Mouse (Mus musculus): Measurements from ENCODE around the gene Dpysl5. TPM values are rescaled to one million over a fixed set of nuclear protein-coding genes. Genes with fewer than 3 reads are reported as not detected.

The Dpysl5 gene
- polyA plus RNA-seq (2014; fragmentation: Nextera tagmentation; extraction: Ambion mirVana) = 3.9 and 5.4 TPM in 2 replicates

DNA sequence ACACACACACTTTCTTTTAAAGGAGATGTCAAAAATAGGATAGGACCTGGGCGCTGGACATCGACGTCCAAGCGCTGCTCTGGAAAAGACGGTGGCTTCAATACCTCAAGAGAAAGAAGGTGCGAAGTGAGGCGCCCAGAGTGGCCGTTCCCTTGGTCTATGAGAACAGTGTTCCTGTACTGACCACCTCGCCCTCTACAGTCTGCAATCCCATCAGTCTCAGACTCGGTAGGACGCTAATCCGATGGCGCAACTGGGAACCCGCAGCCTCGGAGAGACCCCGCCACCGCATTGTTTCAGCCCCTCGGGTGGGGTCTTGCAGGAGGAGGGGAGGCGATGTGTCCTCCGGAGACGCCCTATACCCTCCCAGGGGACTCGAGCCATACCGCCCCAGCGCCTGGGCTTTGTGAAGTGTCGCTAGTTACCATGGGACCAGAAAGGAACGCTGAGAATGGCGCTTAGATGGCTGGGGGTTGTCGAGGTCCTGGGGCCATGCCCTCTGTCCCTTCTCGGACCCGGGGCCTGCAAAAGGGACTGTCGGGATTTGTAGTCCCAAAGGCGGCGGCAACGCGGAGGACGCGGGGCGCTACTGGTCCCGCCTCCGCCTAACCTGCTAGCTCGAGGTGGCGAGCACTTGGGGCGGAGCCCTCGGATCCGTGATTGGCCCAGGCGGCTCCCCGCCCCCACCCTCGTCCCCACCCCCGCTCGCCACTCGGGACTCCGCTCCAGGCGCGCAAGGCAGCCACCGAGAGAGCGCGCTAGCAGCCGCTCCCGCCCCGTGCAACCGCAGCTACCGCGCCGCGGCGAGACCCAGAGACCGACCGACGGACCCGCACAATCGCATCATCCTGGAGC lies at the start of gene Dpysl5:
Gene Dpysl5 (plus strand): TSS at position 418 of the 855 bp plus-strand sequence.
- Histone ChIP-seq H3K36me3 (ENCODE audit: control insufficient read depth, insufficient read depth, low read length) (no peaks in the 10 kb centered on the region), H3K27ac (replicated peaks; ENCODE audit: low read depth, low read length) (no peak within 1 kb of the TSS), H3K9ac (ENCODE audit: low read length) (peak within 1 kb of the TSS; percentile 31), H3K4me1 (ENCODE audit: control insufficient read depth, insufficient read depth, low read length) (peaks cover 12% of the 10 kb centered on the region), H3K27me3 (ENCODE audit: control insufficient read depth, insufficient read depth, low read length) (peaks cover 25% of the 10 kb centered on the region), H3K4me3 (ENCODE audit: low read depth, low read length) (peak within 1 kb of the TSS; percentile 39), H3K9me3 (ENCODE audit: control insufficient read depth, low read length) (no peaks in the 10 kb centered on the region), H3K4me2 (ENCODE audit: low read depth, severe bottlenecking) (peak within 1 kb of the TSS; percentile 70)
- peak; percentile 86 for ATAC-seq (ENCODE audit: insufficient number of reproducible peaks, low FRiP score, low TSS enrichment, low read depth)
- under 1% methylated on average over 70 of the region's 71 CpGs for WGBS
- peak; percentile 85 for DNase-seq (ENCODE audit: low spot score)

DNA sequence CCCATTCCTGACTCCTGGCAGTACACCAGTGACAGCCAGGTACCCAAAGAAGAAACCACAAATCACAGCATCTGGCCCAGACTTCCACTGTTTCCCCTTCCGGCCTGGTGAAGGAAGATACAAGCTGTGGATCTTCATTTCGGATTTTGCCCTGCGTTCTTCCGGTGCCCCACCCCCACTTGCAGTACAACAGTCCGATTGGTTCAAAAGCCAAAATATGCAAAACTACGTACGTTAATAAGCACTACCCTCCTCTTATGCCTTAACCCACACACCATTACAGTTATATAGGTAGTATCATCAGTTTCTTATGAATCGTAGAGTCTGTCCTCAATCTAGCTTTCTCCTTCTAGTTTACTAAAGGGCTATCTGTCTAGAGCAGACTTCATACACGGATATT lies 46.0 kb upstream of the Dpysl5 start:
- Histone ChIP-seq H3K4me1 (ENCODE audit: control insufficient read depth, insufficient read depth, low read length) (0 out of 2 replicates have a peak, but pooled peaks cover 2% of the 10 kb centered on the region), H3K4me2 (ENCODE audit: low read depth, severe bottlenecking) (no peak overlapping the region), H3K4me3 (ENCODE audit: low read depth, low read length) (no peak overlapping the region), H3K27ac (replicated peaks; ENCODE audit: low read depth, low read length) (no peak overlapping the region), H3K9ac (ENCODE audit: low read length) (no peak overlapping the region), H3K9me3 (ENCODE audit: control insufficient read depth, low read length) (no peaks in the 10 kb centered on the region), H3K36me3 (ENCODE audit: control insufficient read depth, insufficient read depth, low read length) (peaks cover 10% of the 10 kb centered on the region; the same call in 1 of the 2 replicates), H3K27me3 (ENCODE audit: control insufficient read depth, insufficient read depth, low read length) (no peaks in the 10 kb centered on the region)
- DNase-seq (ENCODE audit: low spot score) (no peak), ATAC-seq (ENCODE audit: insufficient number of reproducible peaks, low FRiP score, low TSS enrichment, low read depth) (no peak)
- 92% methylated on average over 9 of the region's 9 CpGs for WGBS

DNA sequence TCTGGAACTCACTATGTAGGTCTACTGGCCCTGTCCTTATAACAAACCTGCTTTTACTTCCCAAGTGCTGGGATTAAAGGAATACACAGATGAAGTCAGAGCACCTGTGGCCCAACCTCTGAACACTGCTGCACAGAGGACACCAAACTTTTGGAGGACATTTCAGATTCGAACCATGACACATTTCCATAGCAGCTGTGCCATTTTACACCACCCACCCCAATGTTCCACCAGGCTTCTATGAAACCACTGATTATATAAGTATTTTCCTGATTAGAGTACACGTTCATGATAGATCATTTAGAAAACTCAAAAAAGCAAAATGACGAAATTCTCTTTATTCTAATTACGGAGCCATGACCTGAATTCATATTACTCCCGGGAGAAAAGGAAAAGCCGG lies 45.4 kb upstream of the Dpysl5 start:
- DNase-seq (ENCODE audit: low spot score) (no peak), ATAC-seq (ENCODE audit: insufficient number of reproducible peaks, low FRiP score, low TSS enrichment, low read depth) (no peak)
- Histone ChIP-seq H3K4me3 (ENCODE audit: low read depth, low read length) (peak overlapping the region; percentile 87), H3K4me2 (ENCODE audit: low read depth, severe bottlenecking) (peak overlapping the region; percentile 63), H3K27me3 (ENCODE audit: control insufficient read depth, insufficient read depth, low read length) (no peaks in the 10 kb centered on the region), H3K27ac (replicated peaks; ENCODE audit: low read depth, low read length) (peak overlapping the region; percentile 76; the same call in 1 of the 2 replicates), H3K4me1 (ENCODE audit: control insufficient read depth, insufficient read depth, low read length) (0 out of 2 replicates have a peak, but pooled peaks cover 2% of the 10 kb centered on the region), H3K9ac (ENCODE audit: low read length) (peak overlapping the region; percentile 66; the same call in 1 of the 2 replicates), H3K9me3 (ENCODE audit: control insufficient read depth, low read length) (no peaks in the 10 kb centered on the region), H3K36me3 (ENCODE audit: control insufficient read depth, insufficient read depth, low read length) (peaks cover 10% of the 10 kb centered on the region; the same call in 1 of the 2 replicates)
- 77% methylated on average over 6 of the region's 6 CpGs for WGBS

DNA sequence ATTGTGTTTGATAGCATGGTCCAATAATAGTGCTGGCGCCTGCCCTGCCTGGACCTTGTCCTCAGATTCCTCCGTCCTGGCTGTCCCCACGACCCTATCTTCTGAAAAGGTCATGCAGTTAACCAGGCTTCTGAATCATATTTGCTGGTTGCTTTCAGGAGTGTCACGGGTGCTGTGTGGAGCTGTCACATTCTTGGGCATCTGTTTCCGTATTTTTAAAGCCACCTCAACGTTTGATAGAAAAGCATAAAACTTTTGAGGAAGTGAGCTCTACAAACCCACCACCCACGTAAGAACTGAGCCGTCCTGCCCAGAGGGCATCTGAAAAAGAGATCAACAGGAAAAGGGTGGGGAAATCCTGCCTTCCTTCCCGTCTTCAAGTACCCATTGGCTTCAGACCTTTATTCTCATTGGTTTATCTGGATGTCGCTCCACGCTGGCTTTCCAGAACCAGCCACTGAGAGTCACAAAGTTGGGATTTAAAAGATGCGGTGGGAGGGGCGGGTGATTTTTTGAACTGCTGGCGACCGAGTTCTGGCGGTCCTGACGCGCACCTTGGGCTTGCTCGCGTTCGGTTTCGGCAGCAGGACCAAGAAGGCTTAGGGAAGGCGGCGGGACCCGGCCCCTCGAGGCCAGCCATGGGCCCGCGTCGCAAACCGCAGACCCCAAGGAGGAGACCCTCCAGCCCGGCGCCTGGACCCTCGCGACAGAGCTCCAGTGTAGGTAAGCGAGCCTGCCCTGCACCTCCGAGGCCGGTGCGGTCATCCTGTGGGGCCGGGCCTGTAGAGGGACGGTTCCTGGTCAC lies 44.8 kb upstream of the Dpysl5 start, which contains the start of gene Cenpa:
Gene Cenpa (plus strand): TSS at position 387 of the 805 bp plus-strand sequence.
- peak within 1 kb of the TSS; percentile 84 for H3K27ac ChIP-seq (replicated peaks; ENCODE audit: low read depth, low read length)
- peak; percentile 94 for ATAC-seq (ENCODE audit: insufficient number of reproducible peaks, low FRiP score, low TSS enrichment, low read depth)
- H3K4me1 ChIP-seq (ENCODE audit: control insufficient read depth, insufficient read depth, low read length) = 0 out of 2 replicates have a peak, but pooled peaks cover 2% of the 10 kb centered on the region
- peak within 1 kb of the TSS; percentile 87 for H3K4me3 ChIP-seq (ENCODE audit: low read depth, low read length)
- peak within 1 kb of the TSS; percentile 63 for H3K4me2 ChIP-seq (ENCODE audit: low read depth, severe bottlenecking)
- no peaks in the 10 kb centered on the region for H3K9me3 ChIP-seq (ENCODE audit: control insufficient read depth, low read length)
- under 1% methylated on average over 40 of the region's 40 CpGs for WGBS
- H3K9ac ChIP-seq (ENCODE audit: low read length) = peak within 1 kb of the TSS; percentile 92
- peak; percentile 89 for DNase-seq (ENCODE audit: low spot score)
- H3K36me3 ChIP-seq (ENCODE audit: control insufficient read depth, insufficient read depth, low read length) = peaks cover 10% of the 10 kb centered on the region; the same call in 1 of the 2 replicates
- no peaks in the 10 kb centered on the region for H3K27me3 ChIP-seq (ENCODE audit: control insufficient read depth, insufficient read depth, low read length)

DNA sequence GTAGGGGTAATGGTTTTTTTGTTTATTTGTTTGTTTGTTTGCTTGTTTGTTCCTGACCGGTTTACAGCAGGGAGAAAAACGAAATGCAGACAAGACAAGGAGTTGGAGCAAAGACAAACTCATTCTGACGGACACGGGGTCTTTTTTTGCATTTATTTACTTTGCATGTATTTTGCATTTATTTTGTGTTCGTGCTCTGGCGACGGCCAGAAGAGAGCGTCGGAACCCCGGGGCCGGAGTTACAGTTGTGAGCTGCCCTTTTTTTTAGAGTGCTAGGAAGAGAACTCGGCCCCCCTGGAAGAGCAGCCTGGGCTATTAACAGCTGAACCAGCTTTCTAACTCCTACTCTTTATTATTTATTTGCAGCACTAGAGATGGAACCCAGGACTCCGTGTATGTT lies 44.1 kb upstream of the Dpysl5 start:
- DNase-seq (ENCODE audit: low spot score) (no peak), ATAC-seq (ENCODE audit: insufficient number of reproducible peaks, low FRiP score, low TSS enrichment, low read depth) (no peak)
- WGBS = under 1% methylated on average over 13 of the region's 13 CpGs
- Histone ChIP-seq H3K27me3 (ENCODE audit: control insufficient read depth, insufficient read depth, low read length) (no peaks in the 10 kb centered on the region), H3K36me3 (ENCODE audit: control insufficient read depth, insufficient read depth, low read length) (peaks cover 12% of the 10 kb centered on the region; the same call in 1 of the 2 replicates), H3K9ac (ENCODE audit: low read length) (peak overlapping the region; percentile 92), H3K4me2 (ENCODE audit: low read depth, severe bottlenecking) (peak overlapping the region; percentile 63), H3K4me3 (ENCODE audit: low read depth, low read length) (peak overlapping the region; percentile 87), H3K9me3 (ENCODE audit: control insufficient read depth, low read length) (no peaks in the 10 kb centered on the region), H3K27ac (replicated peaks; ENCODE audit: low read depth, low read length) (peak overlapping the region; percentile 84), H3K4me1 (ENCODE audit: control insufficient read depth, insufficient read depth, low read length) (0 out of 2 replicates have a peak, but pooled peaks cover 2% of the 10 kb centered on the region)

DNA sequence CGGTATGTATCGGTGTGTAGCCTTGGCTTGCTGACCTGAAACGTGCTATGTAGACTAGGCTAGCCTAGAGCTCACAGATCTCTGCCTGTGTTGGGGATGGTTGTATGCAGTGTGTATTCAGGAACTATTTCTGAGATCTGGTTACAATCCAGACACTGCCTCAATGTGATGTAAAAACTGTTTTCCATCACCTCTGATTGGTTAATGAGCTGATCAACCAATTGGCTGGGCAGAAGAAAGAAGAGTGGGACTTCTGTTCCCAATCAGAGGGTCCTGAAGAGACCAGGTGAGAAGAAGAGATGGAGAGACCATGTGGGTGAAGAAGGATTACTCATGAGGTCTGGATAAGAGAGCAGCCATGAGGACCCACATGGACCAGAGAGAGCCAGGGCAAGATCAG lies 43.7 kb upstream of the Dpysl5 start:
- ATAC-seq (ENCODE audit: insufficient number of reproducible peaks, low FRiP score, low TSS enrichment, low read depth) = no peak

DNA sequence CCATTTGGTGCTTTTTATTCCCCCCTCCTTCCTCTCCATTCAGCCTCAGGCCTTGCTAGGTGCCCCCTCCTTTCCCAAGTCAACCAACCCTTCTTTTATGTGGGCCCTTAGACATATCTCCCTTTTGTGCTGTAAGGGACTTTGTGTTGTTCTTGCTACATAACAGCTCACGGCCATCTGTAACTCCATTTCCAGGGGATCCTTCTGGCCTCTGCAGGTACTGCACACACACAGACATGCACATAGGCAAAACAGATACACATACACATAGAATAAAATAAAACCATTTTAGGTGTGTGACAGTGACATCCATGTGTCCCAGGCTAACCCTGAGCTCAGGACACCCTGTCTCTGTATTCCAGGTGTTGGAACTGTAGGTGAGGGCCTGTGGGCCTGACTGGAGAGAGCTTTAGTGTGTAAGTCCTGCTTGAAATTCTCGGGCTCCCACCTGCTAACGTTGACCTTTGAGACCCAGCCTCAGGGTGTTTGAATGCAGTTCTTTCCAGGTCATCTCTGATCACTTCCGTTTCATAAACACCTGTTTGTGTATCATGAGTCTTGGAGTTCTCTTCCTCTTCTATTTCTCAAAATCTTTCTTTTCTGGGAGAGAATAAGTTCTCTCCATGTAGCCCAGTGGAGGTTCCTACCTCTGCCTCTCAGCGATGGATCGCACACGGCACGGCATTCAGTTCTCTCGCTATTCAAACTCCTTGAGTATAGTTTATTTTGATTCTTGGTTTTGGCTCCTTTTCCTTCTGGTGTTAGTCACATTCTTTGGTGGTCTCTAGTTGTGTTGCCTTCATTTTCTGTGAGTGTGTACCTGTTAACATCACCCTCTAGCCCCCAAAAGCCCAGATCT lies 42.5 kb upstream of the Dpysl5 start:
- 96% methylated on average over 9 of the region's 9 CpGs for WGBS

More for the DNA sequence above, 43.7 kb upstream of the Dpysl5 start:
- Histone ChIP-seq H3K27ac (replicated peaks; ENCODE audit: low read depth, low read length) (no peak overlapping the region), H3K27me3 (ENCODE audit: control insufficient read depth, insufficient read depth, low read length) (no peaks in the 10 kb centered on the region), H3K4me3 (ENCODE audit: low read depth, low read length) (peak overlapping the region; percentile 87), H3K4me1 (ENCODE audit: control insufficient read depth, insufficient read depth, low read length) (0 out of 2 replicates have a peak, but pooled peaks cover 2% of the 10 kb centered on the region), H3K4me2 (ENCODE audit: low read depth, severe bottlenecking) (peak overlapping the region; percentile 63), H3K9ac (ENCODE audit: low read length) (peak overlapping the region; percentile 92), H3K36me3 (ENCODE audit: control insufficient read depth, insufficient read depth, low read length) (peaks cover 15% of the 10 kb centered on the region; the same call in 1 of the 2 replicates), H3K9me3 (ENCODE audit: control insufficient read depth, low read length) (no peaks in the 10 kb centered on the region)
- WGBS = 5% methylated on average over 3 of the region's 3 CpGs
- no peak for DNase-seq (ENCODE audit: low spot score)

More for the DNA sequence above, 42.5 kb upstream of the Dpysl5 start:
- no peak overlapping the region for H3K4me3 ChIP-seq (ENCODE audit: low read depth, low read length)
- 0 out of 2 replicates have a peak, but pooled peaks cover 2% of the 10 kb centered on the region for H3K4me1 ChIP-seq (ENCODE audit: control insufficient read depth, insufficient read depth, low read length)
- ATAC-seq (ENCODE audit: insufficient number of reproducible peaks, low FRiP score, low TSS enrichment, low read depth) (no peak), DNase-seq (ENCODE audit: low spot score) (no peak)
- peaks cover 23% of the 10 kb centered on the region; the same call in 1 of the 2 replicates for H3K36me3 ChIP-seq (ENCODE audit: control insufficient read depth, insufficient read depth, low read length)
- no peak overlapping the region for H3K9ac ChIP-seq (ENCODE audit: low read length)
- no peaks in the 10 kb centered on the region for H3K9me3 ChIP-seq (ENCODE audit: control insufficient read depth, low read length)
- H3K27ac ChIP-seq (replicated peaks; ENCODE audit: low read depth, low read length) = no peak overlapping the region
- H3K4me2 ChIP-seq (ENCODE audit: low read depth, severe bottlenecking) = no peak overlapping the region
- H3K27me3 ChIP-seq (ENCODE audit: control insufficient read depth, insufficient read depth, low read length) = no peaks in the 10 kb centered on the region
